ENCODE assay signal across 8 mouse cellular contexts in genomic region chr10:95416361-95416684, GRCm38 (mm10). TPM values are rescaled to one million over a fixed set of nuclear protein-coding genes. Genes with fewer than 3 reads are reported as not detected.
DNase-seq lines count a peak whose midpoint lies in the region; ATAC-seq and TF ChIP-seq lines count a peak whose summit lies in the region.

No protein-coding gene starts in this region.

- no peak for TF ChIP-seq POLR2A in myocyte (IDR thresholded peaks at IDR 0.05; ENCODE audit: insufficient read length, low read depth)

- no peaks in the 10 kb centered on the region for H3K4me1 ChIP-seq in embryonic facial prominence, embryonic 11.5 days (ENCODE audit: control insufficient read depth, insufficient read depth, low read length)
- no peaks in the 10 kb centered on the region for H3K4me1 ChIP-seq in hindbrain, postnatal 0 days (ENCODE audit: insufficient read depth, low read length)

- H3K4me2 ChIP-seq in embryonic facial prominence, embryonic 11.5 days (ENCODE audit: low read depth, low read length) = peak overlapping the region; percentile 92
- peak overlapping the region; percentile 94 for H3K4me2 ChIP-seq in hindbrain, postnatal 0 days (ENCODE audit: low read depth, low read length)
- peak overlapping the region; percentile 99 for H3K4me2 ChIP-seq in myocyte (ENCODE audit: low read depth)

- H3K9ac ChIP-seq in embryonic facial prominence, embryonic 11.5 days (replicated peaks; ENCODE audit: low read length) = peak overlapping the region; percentile 68
- peak overlapping the region; percentile 79 for H3K9ac ChIP-seq in hindbrain, postnatal 0 days (replicated peaks; ENCODE audit: low read length)

- TF ChIP-seq CTCF in layer of hippocampus, adult 2 months (conservative IDR thresholded peaks at IDR 0.05) = no peak
- no peak for TF ChIP-seq CTCF in hindbrain, postnatal 0 days (IDR thresholded peaks at IDR 0.05; ENCODE audit: low read depth)

- peak; percentile 45 for ATAC-seq in embryonic facial prominence, embryonic 11.5 days (replicated peaks; ENCODE audit: insufficient number of reproducible peaks, low FRiP score, low TSS enrichment, low read depth)
- no peak; the same call in 1 of the 2 replicates for ATAC-seq in hindbrain, postnatal 0 days

- H3K27me3 ChIP-seq in embryonic facial prominence, embryonic 11.5 days (ENCODE audit: control insufficient read depth, insufficient read depth, low read length) = no peaks in the 10 kb centered on the region
- no peaks in the 10 kb centered on the region for H3K27me3 ChIP-seq in hindbrain, postnatal 0 days (ENCODE audit: insufficient read depth, low read length)
- H3K27me3 ChIP-seq in myocyte (ENCODE audit: control insufficient read depth, insufficient read depth, insufficient read length) = no peaks in the 10 kb centered on the region

- no peak for DNase-seq in layer of hippocampus, adult 2 months (ENCODE audit: low spot score in 2 of 2)
- DNase-seq in layer of hippocampus, adult 11-12 months (ENCODE audit: low spot score) = no peak
- no peak for DNase-seq in embryonic facial prominence, embryonic 11.5 days (ENCODE audit: low spot score)
- DNase-seq in hindbrain, postnatal 0 days (ENCODE audit: low spot score) = no peak
- DNase-seq in yolk sac, embryonic 10.5 days (ENCODE audit: low spot score) = no peak
- no peak for DNase-seq in embryo, embryonic 9.5 days (ENCODE audit: extremely low spot score)
- DNase-seq in c-Kit-positive CD71-positive TER-119-positive erythroid progenitor cells, embryonic 14.5 days (ENCODE audit: low spot score) = no peak

- no peaks in the 10 kb centered on the region for H3K36me3 ChIP-seq in embryonic facial prominence, embryonic 11.5 days (replicated peaks; ENCODE audit: control insufficient read depth, insufficient read depth, low read depth, low read length)
- no peaks in the 10 kb centered on the region for H3K36me3 ChIP-seq in hindbrain, postnatal 0 days (ENCODE audit: insufficient read depth, low read length)
- peaks cover 12% of the 10 kb centered on the region for H3K36me3 ChIP-seq in myocyte (ENCODE audit: control insufficient read depth, insufficient read depth)

- WGBS in embryonic facial prominence, embryonic 11.5 days = under 1% methylated on average over 34 of the region's 34 CpGs
- WGBS in hindbrain, postnatal 0 days = under 1% methylated on average over 28 of the region's 34 CpGs

- H3ac ChIP-seq in myocyte (ENCODE audit: control insufficient read depth, insufficient read length) = peak overlapping the region; percentile 69

- no peaks in the 10 kb centered on the region for H3K9me3 ChIP-seq in embryonic facial prominence, embryonic 11.5 days (replicated peaks; ENCODE audit: control insufficient read depth, low read length)
- no peaks in the 10 kb centered on the region for H3K9me3 ChIP-seq in hindbrain, postnatal 0 days (ENCODE audit: low read length)

- H3K27ac ChIP-seq in layer of hippocampus, adult 2 months = peak overlapping the region; percentile 83
- H3K27ac ChIP-seq in embryonic facial prominence, embryonic 11.5 days (replicated peaks; ENCODE audit: low read depth, low read length) = peak overlapping the region; percentile 63
- peak overlapping the region; percentile 87 for H3K27ac ChIP-seq in hindbrain, postnatal 0 days

- peaks cover 21% of the 10 kb centered on the region for H3K79me2 ChIP-seq in myocyte (ENCODE audit: control insufficient read depth, insufficient read depth)

- peak overlapping the region; percentile 79 for H3K4me3 ChIP-seq in layer of hippocampus, adult 2 months
- H3K4me3 ChIP-seq in embryonic facial prominence, embryonic 11.5 days (ENCODE audit: low read depth, low read length) = peak overlapping the region; percentile 62
- H3K4me3 ChIP-seq in hindbrain, postnatal 0 days (ENCODE audit: low read length) = peak overlapping the region; percentile 73
- peak overlapping the region; percentile 91 for H3K4me3 ChIP-seq in myocyte

TF ChIP-seq in myocyte, 11 proteins besides CTCF, POLR2A, EP300 and RAD21:
- TF ChIP-seq TCF12 (IDR thresholded peaks at IDR 0.05; ENCODE audit: insufficient read depth, poor library complexity, severe bottlenecking) = no peak
- TF ChIP-seq MYOG (IDR thresholded peaks at IDR 0.05; ENCODE audit: control insufficient read depth in 1 of 3, insufficient read depth in 1 of 3, insufficient read length in 2 of 3, low read depth in 2 of 3) = no peak
- TF ChIP-seq MAX (IDR thresholded peaks at IDR 0.05; ENCODE audit: low read depth) = no peak

RNA-seq across cellular contexts. Expression of gene Socs2, which starts 0.7 kb away (rescaled TPM):
- 10 to 100 TPM; 28.8 to 36.3 TPM for total RNA-seq in layer of hippocampus, adult 2 months (2021)
- polyA plus RNA-seq in embryonic facial prominence, embryonic 11.5 days (2014; fragmentation: Nextera tagmentation; extraction: Ambion mirVana) = 50.5 and 56.3 TPM in 2 replicates
- 51.7 and 57.0 TPM in 2 replicates for total RNA-seq in hindbrain, postnatal 0 days (2014; rRNA removed)
- 112 and 122 TPM in 2 replicates for polyA plus RNA-seq in hindbrain, postnatal 0 days (2015; fragmentation: Nextera tagmentation; extraction: Ambion mirVana)
- 27.5 TPM for polyA plus RNA-seq in myocyte (2012; fragmentation: generic; extraction: Trizol)
